Mouse (Mus musculus): ENCODE data around the gene Fscn1. TPM values are rescaled to one million over a fixed set of nuclear protein-coding genes. Genes with fewer than 3 reads are reported as not detected.
A peak's percentile ranks its signal among the peaks of the same experiment; 100 is the strongest.

Fscn1 gene
- polyA plus RNA-seq, 1 experiment, result 139 TPM

DNA sequence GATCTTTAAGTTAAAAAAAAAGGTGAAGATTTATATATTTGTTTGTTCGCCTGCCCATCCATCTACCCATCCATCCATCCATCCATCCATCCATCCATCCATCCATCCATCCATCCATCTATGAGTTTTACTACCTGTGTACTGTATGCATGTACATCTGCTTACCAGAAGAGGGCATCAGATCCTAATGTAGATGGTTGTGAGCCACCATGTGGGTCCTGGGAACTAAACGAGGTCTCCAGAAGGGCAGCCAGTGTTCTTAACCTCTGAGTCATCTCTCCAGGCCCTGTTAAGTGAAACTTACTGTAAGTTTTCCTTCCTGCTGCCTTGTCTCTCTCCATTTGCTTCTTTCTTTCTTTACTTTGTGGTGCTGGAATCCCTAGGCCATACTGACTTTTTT, 19.8 kb upstream of the Fscn1 start:
- H3K4me1 ChIP-seq (ENCODE audit: control insufficient read depth, insufficient read depth, low read length), result peaks cover 3% of the 10 kb centered on the region
- H3K9ac ChIP-seq (ENCODE audit: low read depth, poor library complexity, severe bottlenecking), result no peak overlapping the region
- no peak overlapping the region for H3K27ac ChIP-seq (ENCODE audit: insufficient read depth, low read length)
- TF ChIP-seq CTCF (IDR thresholded peaks at IDR 0.05; ENCODE audit: low read depth, low read length) (peak; percentile 30), EP300 (IDR thresholded peaks at IDR 0.05; ENCODE audit: insufficient read depth, low read depth, low read length) (no peak)
- no peaks in the 10 kb centered on the region for H3K36me3 ChIP-seq (ENCODE audit: control insufficient read depth, insufficient read depth, low read length, poor library complexity, severe bottlenecking)
- no peaks in the 10 kb centered on the region for H3K9me3 ChIP-seq (replicated peaks; ENCODE audit: control insufficient read depth, insufficient read depth, low read length, poor library complexity, severe bottlenecking)
- H3K27me3 ChIP-seq (ENCODE audit: control insufficient read depth, insufficient read depth, low read length, poor library complexity, severe bottlenecking), result no peaks in the 10 kb centered on the region
- H3K4me3 ChIP-seq (ENCODE audit: low read depth, low read length), result no peak overlapping the region

DNA sequence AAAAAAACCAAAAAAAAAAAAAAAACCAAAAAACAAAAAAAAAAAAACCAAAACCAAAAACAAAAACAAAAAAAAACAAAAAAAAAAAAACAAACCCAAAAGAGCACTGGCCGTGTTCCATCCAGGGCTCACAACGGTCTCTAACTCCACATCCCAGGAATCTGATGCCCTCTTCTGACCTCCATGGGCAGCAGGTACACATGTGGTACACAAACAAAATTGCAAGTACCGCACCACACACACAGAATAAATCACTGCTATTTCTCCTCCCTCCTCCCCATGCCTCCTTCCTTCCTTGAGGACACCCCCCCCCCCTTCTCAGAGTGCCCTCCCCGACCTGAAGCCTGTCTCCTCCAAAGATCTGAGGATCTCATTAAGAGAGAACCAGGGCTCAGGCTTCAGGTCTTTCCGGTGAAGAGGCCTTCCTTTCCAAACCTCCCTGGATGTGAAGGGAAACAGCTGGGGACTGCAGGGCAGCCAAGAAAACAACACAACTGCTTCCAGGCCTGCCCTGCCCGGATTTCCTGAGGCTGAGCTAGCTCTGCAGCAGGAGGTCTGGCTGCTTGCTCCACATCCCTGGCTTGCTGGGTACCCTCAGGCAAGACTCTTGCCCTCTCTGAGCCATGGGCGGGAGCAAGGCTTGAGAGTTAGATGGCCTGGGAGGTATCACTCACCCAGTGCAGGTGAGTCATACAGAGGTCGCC, 15.0 kb upstream of the Fscn1 start:
- no peak overlapping the region for H3K9ac ChIP-seq (ENCODE audit: low read depth, poor library complexity, severe bottlenecking)
- no peaks in the 10 kb centered on the region for H3K27me3 ChIP-seq (ENCODE audit: control insufficient read depth, insufficient read depth, low read length, poor library complexity, severe bottlenecking)
- TF ChIP-seq POLR2A (IDR thresholded peaks at IDR 0.05; ENCODE audit: insufficient read depth, low read length), result no peak
- no peak for TF ChIP-seq CTCF (IDR thresholded peaks at IDR 0.05; ENCODE audit: low read depth, low read length)
- no peak for TF ChIP-seq EP300 (IDR thresholded peaks at IDR 0.05; ENCODE audit: insufficient read depth, low read depth, low read length)
- no peaks in the 10 kb centered on the region for H3K36me3 ChIP-seq (ENCODE audit: control insufficient read depth, insufficient read depth, low read length, poor library complexity, severe bottlenecking)
- H3K4me1 ChIP-seq (ENCODE audit: control insufficient read depth, insufficient read depth, low read length), result no peaks in the 10 kb centered on the region
- no peak overlapping the region for H3K27ac ChIP-seq (ENCODE audit: insufficient read depth, low read length)
- H3K4me3 ChIP-seq (ENCODE audit: low read depth, low read length), result no peak overlapping the region
- H3K9me3 ChIP-seq (replicated peaks; ENCODE audit: control insufficient read depth, insufficient read depth, low read length, poor library complexity, severe bottlenecking), result no peaks in the 10 kb centered on the region

DNA sequence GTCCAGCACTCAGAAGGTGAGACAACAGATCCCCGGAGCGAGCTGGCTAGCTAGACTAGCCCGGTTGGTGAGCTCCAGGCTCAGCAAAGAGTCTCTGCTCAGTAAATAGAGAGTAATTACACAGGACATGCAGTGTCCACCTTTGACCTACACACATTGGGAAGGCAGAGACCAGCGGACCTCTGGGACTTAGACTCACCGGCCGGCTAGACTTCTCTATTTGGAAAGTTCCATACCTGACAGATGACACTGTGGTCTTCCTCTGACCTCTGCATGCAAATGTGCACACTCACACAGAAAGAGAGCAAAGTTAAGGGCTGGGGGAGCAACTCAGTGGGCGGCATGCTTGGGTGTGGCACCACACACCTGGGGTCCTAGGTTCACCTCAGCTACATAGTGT, 12.7 kb upstream of the Fscn1 start:
- Histone ChIP-seq H3K27me3 (ENCODE audit: control insufficient read depth, insufficient read depth, low read length, poor library complexity, severe bottlenecking) (no peaks in the 10 kb centered on the region), H3K27ac (ENCODE audit: insufficient read depth, low read length) (no peak overlapping the region), H3K9ac (ENCODE audit: low read depth, poor library complexity, severe bottlenecking) (no peak overlapping the region), H3K4me3 (ENCODE audit: low read depth, low read length) (no peak overlapping the region), H3K4me1 (ENCODE audit: control insufficient read depth, insufficient read depth, low read length) (peaks cover 3% of the 10 kb centered on the region), H3K36me3 (ENCODE audit: control insufficient read depth, insufficient read depth, low read length, poor library complexity, severe bottlenecking) (no peaks in the 10 kb centered on the region), H3K9me3 (replicated peaks; ENCODE audit: control insufficient read depth, insufficient read depth, low read length, poor library complexity, severe bottlenecking) (no peaks in the 10 kb centered on the region)
- no peak for TF ChIP-seq POLR2A (IDR thresholded peaks at IDR 0.05; ENCODE audit: insufficient read depth, low read length)
- TF ChIP-seq CTCF (IDR thresholded peaks at IDR 0.05; ENCODE audit: low read depth, low read length), result no peak
- no peak for TF ChIP-seq EP300 (IDR thresholded peaks at IDR 0.05; ENCODE audit: insufficient read depth, low read depth, low read length)

DNA sequence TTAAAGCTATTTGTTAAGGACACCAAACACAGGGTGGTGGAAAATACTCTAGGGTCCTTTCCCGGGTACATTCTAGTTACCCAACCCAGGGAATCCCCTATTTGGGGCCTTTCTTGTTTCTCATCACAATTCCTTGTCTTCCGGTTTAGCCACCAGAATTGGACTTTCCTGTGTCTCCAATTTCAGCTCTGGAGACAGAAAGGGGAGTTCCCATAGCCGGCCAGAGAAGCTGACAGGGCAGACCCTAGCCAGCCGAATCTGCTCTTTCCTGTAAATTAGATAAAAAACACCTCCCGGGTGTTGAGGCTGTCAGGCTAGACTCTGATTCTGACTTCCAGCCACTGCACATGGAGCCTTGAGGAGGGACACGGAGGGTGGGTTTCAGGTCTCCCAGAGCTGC, 10.6 kb upstream of the Fscn1 start:
- no peaks in the 10 kb centered on the region for H3K27me3 ChIP-seq (ENCODE audit: control insufficient read depth, insufficient read depth, low read length, poor library complexity, severe bottlenecking)
- H3K36me3 ChIP-seq (ENCODE audit: control insufficient read depth, insufficient read depth, low read length, poor library complexity, severe bottlenecking), result no peaks in the 10 kb centered on the region
- H3K27ac ChIP-seq (ENCODE audit: insufficient read depth, low read length), result no peak overlapping the region
- H3K9ac ChIP-seq (ENCODE audit: low read depth, poor library complexity, severe bottlenecking), result no peak overlapping the region
- H3K4me3 ChIP-seq (ENCODE audit: low read depth, low read length), result no peak overlapping the region
- no peak for TF ChIP-seq CTCF (IDR thresholded peaks at IDR 0.05; ENCODE audit: low read depth, low read length)
- no peak for TF ChIP-seq POLR2A (IDR thresholded peaks at IDR 0.05; ENCODE audit: insufficient read depth, low read length)
- TF ChIP-seq EP300 (IDR thresholded peaks at IDR 0.05; ENCODE audit: insufficient read depth, low read depth, low read length), result no peak
- H3K4me1 ChIP-seq (ENCODE audit: control insufficient read depth, insufficient read depth, low read length), result peaks cover 3% of the 10 kb centered on the region
- no peaks in the 10 kb centered on the region for H3K9me3 ChIP-seq (replicated peaks; ENCODE audit: control insufficient read depth, insufficient read depth, low read length, poor library complexity, severe bottlenecking)

DNA sequence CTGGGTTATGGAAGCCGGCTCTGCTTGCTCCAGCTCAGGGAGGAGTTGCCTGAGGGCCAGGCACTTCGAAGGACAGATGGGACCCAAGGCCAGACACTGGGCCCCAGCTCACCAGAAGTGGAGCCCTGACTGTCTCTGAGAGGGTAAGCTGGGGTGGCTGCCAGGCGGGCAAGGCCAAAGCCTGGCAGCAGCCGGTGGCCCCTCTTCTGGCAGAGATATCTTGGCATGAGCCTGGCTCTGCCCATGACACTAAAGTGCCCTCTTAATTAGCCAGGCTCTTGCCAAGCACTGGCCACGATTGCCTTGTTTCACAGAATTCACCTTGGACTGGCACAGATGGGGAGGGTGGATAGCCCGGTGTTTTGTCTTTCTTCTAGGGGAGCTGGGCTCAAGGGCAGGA, 9.7 kb upstream of the Fscn1 start:
- H3K27me3 ChIP-seq (ENCODE audit: control insufficient read depth, insufficient read depth, low read length, poor library complexity, severe bottlenecking), result no peaks in the 10 kb centered on the region
- H3K36me3 ChIP-seq (ENCODE audit: control insufficient read depth, insufficient read depth, low read length, poor library complexity, severe bottlenecking), result no peaks in the 10 kb centered on the region
- no peak overlapping the region for H3K27ac ChIP-seq (ENCODE audit: insufficient read depth, low read length)
- peaks cover 3% of the 10 kb centered on the region for H3K4me1 ChIP-seq (ENCODE audit: control insufficient read depth, insufficient read depth, low read length)
- no peak overlapping the region for H3K9ac ChIP-seq (ENCODE audit: low read depth, poor library complexity, severe bottlenecking)
- H3K4me3 ChIP-seq (ENCODE audit: low read depth, low read length), result no peak overlapping the region
- no peaks in the 10 kb centered on the region for H3K9me3 ChIP-seq (replicated peaks; ENCODE audit: control insufficient read depth, insufficient read depth, low read length, poor library complexity, severe bottlenecking)
- TF ChIP-seq CTCF (IDR thresholded peaks at IDR 0.05; ENCODE audit: low read depth, low read length), result no peak
- TF ChIP-seq POLR2A (IDR thresholded peaks at IDR 0.05; ENCODE audit: insufficient read depth, low read length), result no peak
- no peak for TF ChIP-seq EP300 (IDR thresholded peaks at IDR 0.05; ENCODE audit: insufficient read depth, low read depth, low read length)

DNA sequence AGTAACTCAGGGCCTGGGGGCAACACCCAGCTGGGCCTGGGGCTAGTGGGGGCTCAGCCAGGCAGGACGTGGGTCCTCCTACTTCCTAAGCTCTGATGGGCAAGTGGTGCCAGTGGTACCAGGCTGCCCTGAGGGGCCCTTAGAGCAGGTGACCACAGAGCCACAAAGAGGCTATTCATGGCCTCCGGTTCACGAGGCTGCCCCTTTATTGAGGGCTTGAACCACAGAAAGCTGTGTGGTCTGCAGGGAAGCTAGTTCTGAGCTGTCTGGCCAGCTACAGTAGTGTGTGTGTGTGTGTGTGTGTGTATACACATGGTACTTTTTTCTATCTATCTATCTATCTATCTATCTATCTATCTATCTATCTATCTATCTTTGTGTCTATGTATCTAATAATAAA, 6.5 kb upstream of the Fscn1 start:
- TF ChIP-seq CTCF (IDR thresholded peaks at IDR 0.05; ENCODE audit: low read depth, low read length), result no peak

More for the DNA sequence above, 6.5 kb upstream of the Fscn1 start:
- Histone ChIP-seq H3K4me3 (ENCODE audit: low read depth, low read length) (no peak overlapping the region), H3K27me3 (ENCODE audit: control insufficient read depth, insufficient read depth, low read length, poor library complexity, severe bottlenecking) (no peaks in the 10 kb centered on the region), H3K36me3 (ENCODE audit: control insufficient read depth, insufficient read depth, low read length, poor library complexity, severe bottlenecking) (no peaks in the 10 kb centered on the region), H3K9me3 (replicated peaks; ENCODE audit: control insufficient read depth, insufficient read depth, low read length, poor library complexity, severe bottlenecking) (no peaks in the 10 kb centered on the region), H3K9ac (ENCODE audit: low read depth, poor library complexity, severe bottlenecking) (no peak overlapping the region), H3K4me1 (ENCODE audit: control insufficient read depth, insufficient read depth, low read length) (peaks cover 5% of the 10 kb centered on the region), H3K27ac (ENCODE audit: insufficient read depth, low read length) (no peak overlapping the region)
